Mouse (Mus musculus) ES-E14 (cell line): ENCODE measurements around the gene Fam92b. TPM values are rescaled to one million over a fixed set of nuclear protein-coding genes. Genes with fewer than 3 reads are reported as not detected.

Source experiments
- DNase-seq: peaks from one replicate; pipeline ENCODE4 v3.0.0-alpha.2; 2013; ENCODE audit warnings: low read depth, low spot score
- H3K27ac ChIP-seq: 2 replicates; pipeline ENCODE4 v1.5.1; 2012; ENCODE audit warnings: low read depth, mild to moderate bottlenecking, low read length, moderate library complexity, mixed read lengths; ENCODE audit not compliant: poor library complexity, insufficient read depth, severe bottlenecking
- H3K36me3 ChIP-seq: 2 replicates; pipeline ENCODE4 v1.6.1; 2012; ENCODE audit warnings: mild to moderate bottlenecking, low read length, moderate library complexity, mixed read lengths; ENCODE audit not compliant: control insufficient read depth, poor library complexity, insufficient read depth, severe bottlenecking
- H3K4me1 ChIP-seq, 2 experiments: fragments of 150-350 bp in 1 of 2; sonication (generic) in 1 of 2; 2 replicates each; pipeline ENCODE4 v1.6.1; 2012; ENCODE audit warnings: low read length in 2 of 2, mild to moderate bottlenecking in 1 of 2, mixed read lengths in 1 of 2; ENCODE audit not compliant: control insufficient read depth in 2 of 2, insufficient read depth in 2 of 2, poor library complexity in 1 of 2
- H3K4me3 ChIP-seq, 2 experiments: fragments of 150-350 bp in 1 of 2; sonication (generic) in 1 of 2; 2 replicates each; pipeline ENCODE4 v1.5.1; 2012; ENCODE audit warnings: low read length in 2 of 2, low read depth in 1 of 2, mild to moderate bottlenecking in 1 of 2, mixed read lengths in 1 of 2; ENCODE audit not compliant: insufficient read depth in 1 of 2, poor library complexity in 1 of 2, severe bottlenecking in 1 of 2
- H3K9ac ChIP-seq: 2 replicates; pipeline ENCODE4 v1.6.1; 2012; ENCODE audit warnings: low read depth, mild to moderate bottlenecking, low read length, mixed read lengths; ENCODE audit not compliant: poor library complexity, insufficient read depth, severe bottlenecking
- H3K9me3 ChIP-seq: fragments of 150-350 bp; sonication (generic); 2 replicates; pipeline ENCODE4 v1.6.1; 2012; ENCODE audit warnings: low read depth, mild to moderate bottlenecking, low read length; ENCODE audit not compliant: control insufficient read depth, insufficient read depth
- CHD2 ChIP-seq: IDR thresholded peaks from 2 replicates; pipeline ENCODE4 v1.6.1; 2014; ENCODE audit warnings: mild to moderate bottlenecking, low read depth, low read length, inconsistent platforms
- HCFC1 ChIP-seq: IDR thresholded peaks from 2 replicates; pipeline ENCODE4 v1.6.1; 2012; ENCODE audit warnings: low read length, inconsistent platforms, borderline replicate concordance; ENCODE audit not compliant: insufficient read depth
- MAFK ChIP-seq: IDR thresholded peaks from 2 replicates; pipeline ENCODE4 v1.6.1; 2014; ENCODE audit warnings: mild to moderate bottlenecking, low read depth, low read length, inconsistent platforms; ENCODE audit not compliant: insufficient read depth
- ZC3H11A ChIP-seq: IDR thresholded peaks from 2 replicates; pipeline ENCODE4 v1.6.1; 2012; ENCODE audit warnings: low read depth, mild to moderate bottlenecking, inconsistent platforms, low read length, borderline replicate concordance
- ZNF384 ChIP-seq: IDR thresholded peaks from 2 replicates; pipeline ENCODE4 v1.6.1; 2012; ENCODE audit warnings: low read depth, low read length, inconsistent platforms
- in situ Hi-C, 2 experiments: fragments of 600-800 bp; cut with MboI; formaldehyde crosslinking; loops; one replicate each; pipeline ENCODE4 v1.15.1; 2025; ENCODE audit warnings: low sequenced_read_pairs in 2 of 2, inconsistent platforms in 1 of 2; ENCODE audit not compliant: unreplicated experiment in 2 of 2
- total RNA-seq: library from RNA; depleted of rRNA; stranded (reverse); fragments of 300-350 nt; gene quantifications from 2 replicates; pipeline ENCODE4 v1.2.3, GENCODE M21; 2012

Fam92b gene
- total RNA-seq, 1 experiment: not detected

DNA sequence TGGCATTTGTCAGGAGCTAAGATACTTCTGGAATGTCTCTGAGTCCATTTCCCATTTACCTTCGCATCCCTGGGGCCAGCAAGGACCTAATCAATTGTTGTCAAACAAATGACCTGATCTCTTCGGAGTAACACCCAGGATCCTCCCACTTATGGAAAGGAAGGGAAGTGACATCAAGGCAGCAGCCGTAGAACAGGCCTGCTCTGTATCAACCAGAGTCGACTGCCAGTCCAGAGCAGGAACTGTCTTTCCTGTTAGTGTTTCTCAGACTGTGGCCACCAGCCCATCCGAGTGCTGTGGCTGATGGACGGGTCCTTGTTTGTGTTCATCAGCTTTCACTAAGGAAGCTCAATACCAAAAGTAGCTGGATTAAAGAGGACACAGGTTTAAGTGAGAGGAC lies 53.0 kb downstream of the Fam92b start:
- Histone ChIP-seq H3K27ac (no peak overlapping the region), H3K9me3 (no peaks in the 10 kb centered on the region), H3K4me3 (no peak overlapping the region), H3K4me1 (no peaks in the 10 kb centered on the region), H3K9ac (no peak overlapping the region), H3K36me3 (no peaks in the 10 kb centered on the region)
- in situ Hi-C loops: no loop called here
- DNase-seq: no peak
- TF ChIP-seq HCFC1 (no peak), CHD2 (no peak), ZC3H11A (no peak), MAFK (no peak), ZNF384 (no peak)

DNA sequence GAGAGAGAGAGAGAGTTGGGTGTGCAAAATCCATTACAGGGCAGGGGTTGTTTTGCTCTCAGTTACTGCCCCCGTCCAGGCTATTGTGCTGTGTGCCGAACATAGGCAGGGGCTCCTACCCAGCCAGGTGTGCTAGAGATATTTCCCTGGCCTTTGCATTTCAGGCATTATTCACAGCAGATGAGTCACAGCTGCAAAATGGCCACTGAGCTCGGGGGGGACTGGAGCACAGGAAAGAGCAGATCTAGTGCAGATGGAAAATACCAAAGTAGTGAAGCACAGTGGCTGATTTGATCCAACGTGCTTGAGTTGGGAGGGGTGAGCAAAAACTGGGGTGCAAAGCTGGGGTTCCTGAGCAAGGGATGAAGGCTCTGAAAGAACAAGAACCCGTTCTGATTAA lies 56.3 kb downstream of the Fam92b start:
- in situ Hi-C loops: no loop called here
- H3K4me3 ChIP-seq: no peak overlapping the region
- no peaks in the 10 kb centered on the region for H3K4me1 ChIP-seq
- DNase-seq: no peak
- no peak overlapping the region for H3K27ac ChIP-seq
- no peak for TF ChIP-seq MAFK
- no peak for TF ChIP-seq HCFC1
- no peak for TF ChIP-seq CHD2
- TF ChIP-seq ZNF384: no peak
- no peak for TF ChIP-seq ZC3H11A
- H3K9me3 ChIP-seq: no peaks in the 10 kb centered on the region
- no peaks in the 10 kb centered on the region for H3K36me3 ChIP-seq
- H3K9ac ChIP-seq: no peak overlapping the region

DNA sequence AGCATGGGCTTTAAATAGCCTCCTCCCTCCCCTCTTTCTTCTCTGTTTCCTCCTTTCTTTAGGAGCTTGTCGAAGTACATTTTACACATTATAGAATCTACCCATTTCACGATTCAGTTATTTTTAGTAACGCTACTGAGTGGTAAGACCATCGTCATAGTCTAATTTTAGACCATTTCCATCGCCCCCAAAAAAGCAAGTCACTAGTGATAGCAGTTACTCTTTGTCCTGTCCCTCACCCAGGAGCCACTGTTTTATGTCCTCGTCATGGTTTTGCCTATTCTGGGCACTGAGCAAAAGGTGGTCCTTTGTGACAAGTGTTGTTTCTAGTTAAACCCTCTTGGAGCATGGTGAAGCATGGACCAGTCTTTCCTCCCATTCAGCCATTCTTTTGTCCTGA lies 57.3 kb downstream of the Fam92b start:
- in situ Hi-C loops: no loop called here
- Histone ChIP-seq H3K9me3 (no peaks in the 10 kb centered on the region), H3K27ac (no peak overlapping the region), H3K9ac (no peak overlapping the region), H3K36me3 (no peaks in the 10 kb centered on the region), H3K4me1 (no peaks in the 10 kb centered on the region), H3K4me3 (no peak overlapping the region)
- TF ChIP-seq HCFC1 (no peak), CHD2 (no peak), ZC3H11A (no peak), ZNF384 (no peak), MAFK (no peak)
- DNase-seq: no peak

DNA sequence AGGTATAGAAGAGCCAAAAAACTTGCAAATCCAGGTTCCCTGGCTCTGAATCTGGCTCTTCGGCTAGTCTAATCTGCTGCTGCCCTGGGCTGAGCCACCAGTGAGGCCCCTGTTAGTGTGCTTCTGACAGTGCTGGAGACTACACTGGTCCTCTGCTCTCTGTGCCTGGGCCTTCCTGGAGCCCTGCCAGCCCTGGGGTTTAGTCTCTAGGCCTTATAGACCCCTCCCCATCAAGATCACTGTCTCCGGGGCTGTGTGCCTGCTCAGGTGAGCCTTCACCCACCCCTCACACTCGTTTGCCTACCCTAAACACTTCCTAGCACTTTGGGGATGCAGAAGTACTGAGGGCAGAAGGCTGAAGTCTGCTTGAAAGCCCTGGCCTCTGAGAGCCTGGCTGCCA lies 57.8 kb downstream of the Fam92b start:
- H3K27ac ChIP-seq: no peak overlapping the region
- H3K4me3 ChIP-seq: no peak overlapping the region
- TF ChIP-seq MAFK (no peak), ZNF384 (no peak), HCFC1 (no peak), ZC3H11A (no peak), CHD2 (no peak)
- H3K4me1 ChIP-seq: no peaks in the 10 kb centered on the region
- H3K9ac ChIP-seq: no peak overlapping the region
- no peaks in the 10 kb centered on the region for H3K36me3 ChIP-seq
- in situ Hi-C loops: no loop called here
- no peak for DNase-seq
- no peaks in the 10 kb centered on the region for H3K9me3 ChIP-seq

DNA sequence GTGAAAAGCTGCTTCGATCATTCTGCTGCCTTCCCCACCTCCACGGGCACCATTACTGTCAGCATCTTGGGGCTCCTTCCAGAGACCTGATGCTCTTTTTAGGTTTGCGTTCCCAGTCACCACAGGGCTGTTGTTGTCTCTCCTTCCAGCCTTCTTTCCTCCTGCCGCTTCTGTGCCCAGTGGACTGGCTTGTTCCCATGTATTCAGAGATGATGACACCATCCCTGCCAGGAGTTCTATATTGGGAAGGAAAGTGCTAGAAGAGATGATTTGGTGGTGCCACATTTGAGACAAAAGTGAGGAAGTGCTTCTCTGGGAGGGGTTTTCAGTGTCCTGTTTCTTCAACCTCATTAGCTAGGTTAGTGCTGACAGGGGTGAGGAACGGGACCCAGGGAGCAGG lies 58.4 kb downstream of the Fam92b start:
- no peaks in the 10 kb centered on the region for H3K9me3 ChIP-seq
- no peaks in the 10 kb centered on the region for H3K36me3 ChIP-seq
- no peak for DNase-seq
- no peak overlapping the region for H3K27ac ChIP-seq
- no peaks in the 10 kb centered on the region for H3K4me1 ChIP-seq
- in situ Hi-C loops: no loop called here
- no peak for TF ChIP-seq HCFC1
- no peak for TF ChIP-seq ZNF384
- no peak for TF ChIP-seq MAFK
- no peak for TF ChIP-seq CHD2
- no peak for TF ChIP-seq ZC3H11A
- no peak overlapping the region for H3K9ac ChIP-seq
- no peak overlapping the region for H3K4me3 ChIP-seq
